Comparison of ENCODE assay signal across 7 mouse cellular contexts in genomic region chr7:80114451-80115223, GRCm38 (mm10). TPM values are rescaled to one million over a fixed set of nuclear protein-coding genes. Genes with fewer than 3 reads are reported as not detected.
A peak's percentile ranks its signal among the peaks of the same experiment; 100 is the strongest.
DNase-seq lines count a peak whose midpoint lies in the region; ATAC-seq and TF ChIP-seq lines count a peak whose summit lies in the region.

No protein-coding gene starts in this region.

- H3K27ac ChIP-seq in cortical plate, adult 2 months (ENCODE audit: insufficient read depth, low read length) = peak overlapping the region; percentile 77
- peak overlapping the region; percentile 94 for H3K27ac ChIP-seq in gastrocnemius, adult 2 months
- H3K27ac ChIP-seq in hindbrain, postnatal 0 days = peak overlapping the region; percentile 95

- H3K9me3 ChIP-seq in hindbrain, postnatal 0 days (ENCODE audit: low read length) = no peaks in the 10 kb centered on the region

- TF ChIP-seq POLR2A in cortical plate, adult 2 months (IDR thresholded peaks at IDR 0.05; ENCODE audit: extremely low read depth, insufficient read depth, low read length) = no peak

- peak overlapping the region; percentile 60 for H3K4me3 ChIP-seq in cortical plate, adult 2 months (ENCODE audit: insufficient read depth, low read length)
- peak overlapping the region; percentile 88 for H3K4me3 ChIP-seq in gastrocnemius, adult 2 months
- H3K4me3 ChIP-seq in hindbrain, postnatal 0 days (ENCODE audit: low read length) = peak overlapping the region; percentile 49

- no peaks in the 10 kb centered on the region for H3K27me3 ChIP-seq in hindbrain, postnatal 0 days (ENCODE audit: insufficient read depth, low read length)

- WGBS in hindbrain, postnatal 0 days = 3% methylated on average over 52 of the region's 52 CpGs

- H3K9ac ChIP-seq in hindbrain, postnatal 0 days (replicated peaks; ENCODE audit: low read length) = peak overlapping the region; percentile 75

- peak; percentile 79 for ATAC-seq in hindbrain, postnatal 0 days
- ATAC-seq in megakaryocyte, adult 5-6 weeks (ENCODE audit: poor library complexity, severe bottlenecking) = peak; percentile 60

- no peak for TF ChIP-seq CTCF in cortical plate, adult 2 months (IDR thresholded peaks at IDR 0.05; ENCODE audit: extremely low read depth, insufficient read depth, low read length)
- TF ChIP-seq CTCF in gastrocnemius, adult 2 months (IDR thresholded peaks at IDR 0.05) = no peak
- no peak for TF ChIP-seq CTCF in hindbrain, postnatal 0 days (IDR thresholded peaks at IDR 0.05; ENCODE audit: low read depth)

- peak; percentile 68 for DNase-seq in adrenal gland, adult 2 months
- peak; percentile 64 for DNase-seq in gastrocnemius, adult 2 months
- peak; percentile 74 for DNase-seq in hindbrain, postnatal 0 days (ENCODE audit: low spot score)
- DNase-seq in left cerebral cortex, postnatal 14 days (ENCODE audit: low spot score in 2 of 2) = peak; percentile 48 to 77
- peak; percentile 73 for DNase-seq in right cerebral cortex, postnatal 14 days

- intact Hi-C loops in gastrocnemius, adult 2 months (cut with DNase I) = no loop called here
- intact Hi-C loops in left cerebral cortex, postnatal 14 days (cut with DNase I) = no loop called here

- H3K4me2 ChIP-seq in hindbrain, postnatal 0 days (ENCODE audit: low read depth, low read length) = peak overlapping the region; percentile 61

- peaks cover 2% of the 10 kb centered on the region for H3K4me1 ChIP-seq in cortical plate, adult 2 months (ENCODE audit: control insufficient read depth, insufficient read depth, low read length)
- H3K4me1 ChIP-seq in hindbrain, postnatal 0 days (ENCODE audit: insufficient read depth, low read length) = peaks cover 18% of the 10 kb centered on the region

- no peaks in the 10 kb centered on the region for H3K36me3 ChIP-seq in hindbrain, postnatal 0 days (ENCODE audit: insufficient read depth, low read length)

RNA-seq across cellular contexts. Expression of gene Idh2, which starts 0.6 kb away (rescaled TPM):
- 100 to 1,000 TPM in 1 of 2 experiments, 10 to 100 TPM in 1; 96.2 to 200 TPM for total RNA-seq in adrenal gland, adult 2 months (2021)
- 147 and 150 TPM in 2 replicates for polyA plus RNA-seq in adrenal gland, adult 2 months (2012; rRNA removed)
- polyA plus RNA-seq in cortical plate, adult 2 months (2012; rRNA removed) = 92.7 and 95.0 TPM in 2 replicates
- 100 to 1,000 TPM; 236 to 647 TPM for total RNA-seq in gastrocnemius, adult 2 months (2021)
- total RNA-seq in hindbrain, postnatal 0 days (2014; rRNA removed) = 126 and 161 TPM in 2 replicates
- 152 and 158 TPM in 2 replicates for polyA plus RNA-seq in hindbrain, postnatal 0 days (2015; fragmentation: Nextera tagmentation; extraction: Ambion mirVana)
- total RNA-seq in left cerebral cortex, postnatal 14 days (2021) = 10 to 100 TPM; 48.1 to 50.3 TPM
- 74.9 and 77.7 TPM in 2 replicates for total RNA-seq in megakaryocyte, adult 5-6 weeks (2015)
- total RNA-seq in megakaryocyte, adult 5-6 weeks (2017) = 85.5 and 90.4 TPM in 2 replicates

Comparison
In these comparisons a context has a peak if more than half of its experiments do, and no peak if none do; other contexts are left out.
1. Peak in every context shown above with its lines: DNase-seq, ATAC-seq, H3K4me3 ChIP-seq and H3K27ac ChIP-seq.